Mouse (Mus musculus) CH12F3 (cell line): ENCODE measurements around the gene Rps26.

Source experiments
- in situ Hi-C: fragments of 300-500 bp; cut with MboI; formaldehyde crosslinking; loops from 2 replicates; pipeline ENCODE4 v1.14.3; 2020; ENCODE audit warnings: low sequenced_read_pairs

The Rps26 gene

DNA sequence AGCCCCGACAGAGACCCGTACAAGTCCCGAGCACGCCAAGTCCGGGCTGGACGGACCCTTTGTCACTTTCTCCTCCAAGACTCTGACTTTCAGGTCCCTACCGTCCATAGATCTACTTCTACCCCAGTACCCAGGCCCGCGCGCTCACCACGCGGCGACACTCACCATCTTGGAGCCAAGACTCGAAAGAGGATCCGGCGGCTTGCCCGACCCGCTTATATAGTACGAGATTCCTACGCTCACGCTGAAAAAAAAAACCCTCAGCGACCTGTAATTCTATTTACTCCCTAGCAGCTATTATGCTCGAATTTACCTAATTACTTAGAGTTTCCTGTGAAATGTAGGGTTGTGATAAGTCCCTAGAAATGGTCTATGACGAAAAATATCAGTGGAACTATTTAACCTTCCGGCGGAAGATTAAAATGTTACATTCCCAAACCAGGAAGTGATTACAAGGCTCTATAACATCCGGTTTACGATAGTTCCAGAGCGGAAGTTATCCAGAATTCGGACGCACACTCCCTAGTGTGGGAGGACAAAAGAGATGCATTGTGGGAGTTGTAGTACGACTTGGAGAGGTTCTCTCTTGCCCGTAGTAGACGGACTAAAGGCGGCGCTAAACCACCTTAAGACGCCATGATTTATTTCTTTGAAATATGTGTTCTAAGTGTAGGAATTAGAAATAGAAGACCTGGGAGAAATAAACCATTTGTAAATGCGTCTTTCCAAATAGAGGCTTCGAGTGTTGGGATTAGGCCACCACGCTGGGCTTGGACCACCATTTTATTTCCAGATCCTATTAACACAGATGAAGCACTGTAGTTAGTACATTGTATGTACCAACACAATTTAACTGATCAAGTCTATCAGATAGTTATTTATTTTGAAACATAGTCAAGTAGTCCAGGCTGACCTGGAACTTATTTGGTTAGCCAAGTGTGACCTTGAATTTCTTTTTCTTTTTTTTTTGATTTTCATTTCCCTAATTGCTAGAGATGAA is at the start of gene Rps26:
Gene Rps26 (minus strand): TSS at position 437 of the 1,000 bp plus-strand sequence.
- in situ Hi-C loops, result no loop called here

DNA sequence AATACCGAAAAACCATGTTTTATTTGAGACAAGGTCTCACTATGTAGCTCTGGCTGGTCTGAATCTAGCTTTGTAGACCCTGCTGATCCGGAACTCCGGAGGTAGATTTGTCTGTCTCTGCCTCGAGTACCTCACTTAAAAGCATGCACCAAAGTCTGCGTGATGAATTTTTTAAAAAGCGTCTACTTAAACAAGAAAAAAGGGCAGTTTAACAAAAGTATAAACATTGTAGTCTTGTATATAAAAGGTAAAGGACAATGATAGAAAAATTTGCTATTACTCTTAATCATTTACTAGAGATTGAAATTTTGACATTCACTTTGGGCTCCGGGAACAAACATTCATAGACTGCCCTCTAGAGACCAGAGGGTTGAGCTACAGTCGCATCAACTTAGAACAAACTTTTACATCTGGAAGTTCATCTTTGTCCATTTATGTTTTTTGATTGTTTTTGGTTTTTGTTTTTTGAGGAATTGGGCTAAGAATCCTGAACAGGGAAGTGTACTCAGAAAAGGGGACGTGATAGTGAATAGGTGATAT is 48.0 kb upstream of the Rps26 start:
- in situ Hi-C loops, result loop anchor here (5.0 kb wide), 1 partner anchor 57 kb away; no protein-coding TSS in a partner anchor

DNA sequence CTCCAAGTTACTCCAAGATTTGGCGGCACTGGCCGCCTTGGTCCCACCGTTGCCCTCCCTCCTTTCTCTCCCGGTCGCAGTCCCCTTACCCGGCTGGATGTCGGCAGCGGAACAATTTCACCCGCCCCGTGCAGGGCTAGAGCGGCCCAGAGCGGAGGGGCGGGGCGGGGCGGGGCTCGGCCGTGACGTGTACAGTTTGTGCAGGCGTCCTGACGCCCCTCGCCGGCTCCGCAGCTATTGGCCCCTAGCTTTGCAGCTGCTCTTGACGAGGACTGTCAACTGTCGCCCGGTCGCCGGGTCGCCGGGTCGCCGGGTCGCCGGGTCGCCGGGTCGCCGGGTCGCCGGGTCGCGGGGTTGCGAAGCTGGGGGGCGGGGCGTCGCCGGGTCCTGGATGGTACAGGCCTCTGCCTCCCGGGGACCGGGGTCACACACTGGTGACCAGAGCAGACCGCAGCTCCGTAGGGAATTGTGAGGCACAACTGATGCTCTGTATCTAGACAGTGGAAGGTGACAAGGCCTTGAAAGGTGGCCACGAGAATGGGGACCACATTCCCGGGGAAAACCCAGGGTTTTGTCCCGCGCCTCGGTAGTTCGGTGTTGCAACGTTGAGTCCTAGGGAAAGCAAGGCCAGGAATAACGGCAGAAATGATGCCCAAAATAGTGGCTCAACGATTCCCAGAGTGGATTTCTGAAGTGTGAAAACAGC is 47.4 kb upstream of the Rps26 start, which contains the start of gene Suox:
Gene Suox (minus strand): TSS at position 311 of the 706 bp plus-strand sequence.
- in situ Hi-C loops, result loop anchor here (5.0 kb wide), 1 partner anchor 57 kb away; no protein-coding TSS in a partner anchor

DNA sequence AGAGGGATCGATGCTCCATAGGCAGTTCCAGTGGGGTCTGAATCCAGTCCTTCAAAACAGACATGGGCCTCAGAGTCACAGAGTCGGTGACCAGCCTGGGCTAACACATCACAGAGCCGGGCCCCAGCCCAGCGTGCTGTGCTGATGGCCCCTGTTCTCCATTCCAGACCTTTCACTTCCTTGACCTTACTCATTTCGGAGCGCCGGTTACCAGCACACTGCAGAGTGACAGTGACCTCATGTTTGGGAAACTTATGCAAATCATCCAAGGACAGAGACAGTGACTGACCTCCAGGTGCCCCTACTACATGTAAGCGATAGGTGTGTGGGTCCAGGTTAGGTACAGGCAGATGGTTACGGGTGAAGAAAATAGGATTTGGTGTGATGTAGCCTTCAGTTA is 44.6 kb upstream of the Rps26 start:
- in situ Hi-C loops, result loop anchor here (5.0 kb wide), 1 partner anchor 54 kb away; no protein-coding TSS in a partner anchor

DNA sequence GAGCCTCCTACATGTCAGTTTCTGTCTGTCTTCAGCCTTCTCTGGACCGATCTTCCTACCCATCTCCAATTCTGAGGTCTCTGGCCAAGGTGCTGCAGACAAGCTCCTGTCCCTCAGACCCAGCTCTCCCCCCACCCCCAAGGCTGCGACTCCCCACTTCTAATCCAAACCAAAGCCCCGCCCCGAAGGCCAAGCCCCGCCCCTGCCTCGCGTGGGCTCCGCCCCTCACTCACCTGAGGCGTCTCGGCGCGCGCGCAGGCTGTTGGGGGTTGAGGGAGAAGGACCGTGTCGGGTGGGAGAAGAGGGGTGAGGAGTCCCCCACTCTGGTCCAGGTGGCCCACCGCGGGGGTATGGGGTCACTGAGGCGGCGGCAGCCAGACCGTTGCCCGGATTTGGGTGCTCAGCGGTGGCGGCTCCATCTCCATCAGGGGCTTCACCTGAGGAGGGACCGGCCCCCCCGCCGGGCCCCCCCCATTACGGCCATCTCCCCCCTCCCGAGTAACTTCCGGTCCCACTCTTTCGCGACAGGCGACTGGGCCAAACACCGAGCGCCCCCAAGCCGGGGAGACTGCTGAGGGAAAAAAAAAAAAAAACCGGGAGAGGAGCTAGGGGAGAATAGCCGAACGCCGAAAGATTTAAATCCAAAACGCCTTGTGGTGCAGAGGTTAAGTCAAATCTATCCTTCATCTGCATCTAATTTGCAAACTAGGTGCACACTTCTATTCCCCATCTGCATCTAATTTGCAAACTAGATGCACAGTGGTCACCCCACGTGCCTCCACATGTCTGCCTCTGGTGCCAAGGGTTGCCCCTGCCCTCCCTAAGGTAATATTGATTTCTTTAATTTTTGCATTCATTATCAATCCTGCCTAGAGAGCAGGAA is 42.5 kb upstream of the Rps26 start:
- in situ Hi-C loops, result no loop called here

DNA sequence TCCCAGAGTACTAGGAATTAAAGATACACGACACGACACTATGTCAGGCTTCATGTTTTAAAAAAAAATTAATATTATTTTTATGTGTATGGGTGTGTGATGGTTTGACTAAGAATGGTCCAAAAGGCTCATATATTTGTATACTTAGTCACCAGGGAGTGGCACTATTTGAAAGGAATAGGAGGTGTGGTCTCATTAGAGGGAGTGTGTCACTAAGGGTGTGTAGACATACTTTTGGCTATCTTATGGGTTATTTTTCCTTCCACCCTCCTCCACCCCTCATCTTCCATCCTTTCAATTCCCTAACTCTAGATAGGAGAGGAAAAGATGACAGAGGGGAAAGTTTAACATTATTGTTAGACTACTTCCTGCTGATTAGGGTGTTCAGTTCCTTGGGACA is 39.3 kb upstream of the Rps26 start:
- in situ Hi-C loops, result no loop called here

DNA sequence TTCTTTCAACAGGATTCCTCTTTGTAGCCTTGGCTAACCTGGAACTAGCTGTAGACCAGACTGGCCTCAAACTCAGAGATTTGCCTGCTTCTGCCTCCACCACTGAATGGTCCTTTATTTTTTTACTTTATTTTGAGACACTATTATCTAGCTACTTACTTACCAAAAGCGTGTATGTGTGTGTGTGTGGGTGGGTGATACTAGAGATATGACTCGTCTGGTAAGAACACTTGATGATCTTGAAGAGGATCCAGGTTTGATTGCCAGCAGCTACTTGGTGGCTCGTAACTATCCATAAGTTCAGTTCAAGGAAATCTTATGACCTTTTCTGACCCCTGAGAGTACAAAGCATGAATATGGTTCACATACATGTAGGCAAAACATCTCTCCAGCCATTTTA is 38.8 kb upstream of the Rps26 start:
- in situ Hi-C loops, result no loop called here

DNA sequence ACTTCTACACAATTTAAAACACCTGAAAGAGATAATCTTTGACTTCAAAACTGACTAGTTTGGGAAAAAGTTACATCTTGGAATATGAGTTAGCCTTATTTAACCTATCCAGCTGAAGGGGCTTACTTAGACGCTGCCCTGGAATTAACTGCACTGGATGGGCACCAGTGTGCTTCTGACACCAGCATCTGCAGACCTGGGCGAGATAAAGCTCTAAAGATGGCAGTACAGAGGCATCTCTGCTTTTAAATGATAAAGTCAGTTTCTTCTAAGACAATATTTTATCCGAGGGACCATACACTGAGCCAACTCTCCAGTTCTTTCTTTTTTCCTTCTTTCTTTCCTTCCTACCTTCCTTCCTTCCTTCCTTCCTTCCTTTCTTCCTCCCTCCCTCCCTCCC is 38.3 kb upstream of the Rps26 start:
- in situ Hi-C loops, result no loop called here

DNA sequence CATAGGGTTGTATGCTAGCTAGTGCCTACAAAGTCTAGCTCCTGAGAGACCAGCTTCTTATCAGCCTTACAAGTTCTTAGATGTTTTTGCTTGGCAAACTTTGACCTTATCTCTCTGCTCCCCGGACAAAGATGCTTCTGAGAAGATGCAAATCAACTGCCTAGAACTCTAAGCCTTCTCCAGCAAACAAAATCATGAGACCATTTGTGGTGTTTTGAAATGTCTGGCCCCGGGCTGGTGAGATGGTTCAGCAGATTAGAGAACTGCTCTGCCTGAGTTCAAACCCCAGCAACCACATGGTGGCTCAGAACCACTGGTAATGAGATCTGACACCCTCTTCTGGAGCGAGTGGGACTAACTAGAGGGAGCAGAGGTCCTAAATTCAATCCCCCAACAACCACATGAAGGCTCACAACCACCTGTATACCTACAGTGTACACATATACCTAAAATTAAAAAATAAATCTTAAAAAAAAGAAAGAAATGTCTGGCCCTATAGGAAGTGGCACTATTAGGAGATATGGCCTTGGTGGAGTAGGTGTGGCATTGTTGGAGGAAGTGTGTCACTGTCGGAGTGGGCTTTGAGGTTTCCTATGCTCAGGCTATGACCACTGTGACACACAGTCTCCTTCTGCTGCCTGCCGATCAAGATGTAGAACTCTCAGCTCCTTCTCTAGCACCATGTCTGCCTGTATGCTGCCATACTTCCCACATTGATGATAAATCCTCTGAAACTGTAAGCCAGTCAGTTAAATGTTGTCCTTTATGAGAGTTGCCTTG is 37.1 kb upstream of the Rps26 start:
- in situ Hi-C loops, result no loop called here

DNA sequence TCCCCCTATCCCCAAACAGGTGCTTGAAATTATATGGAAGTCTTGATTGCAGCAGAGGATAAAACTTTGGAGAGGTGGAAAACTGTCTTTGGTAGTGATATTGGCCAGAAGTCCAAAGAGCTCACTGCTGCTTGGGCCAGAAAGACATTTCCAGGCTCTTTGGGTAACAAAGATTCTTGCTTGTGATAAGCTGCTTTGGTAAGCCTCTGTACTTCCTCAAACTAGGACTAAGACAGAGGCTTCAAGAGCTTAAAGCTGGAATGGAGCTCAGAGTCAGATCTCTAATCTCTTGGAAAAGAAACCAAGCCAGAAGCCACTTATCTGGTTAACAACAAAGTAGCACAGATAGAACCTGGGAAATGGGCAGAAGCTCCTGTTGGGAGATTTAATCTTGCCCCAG is 35.9 kb upstream of the Rps26 start:
- in situ Hi-C loops, result no loop called here

DNA sequence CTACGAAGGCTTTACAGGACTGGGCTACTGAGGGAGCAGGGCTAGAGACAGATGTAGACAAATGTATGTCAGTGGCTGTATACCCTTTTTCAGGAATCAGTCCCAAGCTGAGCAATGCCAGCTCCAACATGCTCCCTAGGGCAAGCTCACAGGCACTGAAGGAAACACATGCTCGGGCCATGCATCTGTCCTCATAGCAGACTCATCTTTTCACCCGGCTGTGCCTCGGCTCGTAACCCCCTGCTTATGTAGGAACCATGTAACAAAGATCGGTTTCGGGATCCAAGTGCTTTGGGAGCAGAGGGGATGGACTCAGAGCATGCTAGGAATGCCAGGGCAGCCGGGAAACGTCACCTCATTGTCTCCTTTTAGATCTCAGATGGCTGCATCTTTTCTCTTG is 32.9 kb upstream of the Rps26 start:
- in situ Hi-C loops, result no loop called here

DNA sequence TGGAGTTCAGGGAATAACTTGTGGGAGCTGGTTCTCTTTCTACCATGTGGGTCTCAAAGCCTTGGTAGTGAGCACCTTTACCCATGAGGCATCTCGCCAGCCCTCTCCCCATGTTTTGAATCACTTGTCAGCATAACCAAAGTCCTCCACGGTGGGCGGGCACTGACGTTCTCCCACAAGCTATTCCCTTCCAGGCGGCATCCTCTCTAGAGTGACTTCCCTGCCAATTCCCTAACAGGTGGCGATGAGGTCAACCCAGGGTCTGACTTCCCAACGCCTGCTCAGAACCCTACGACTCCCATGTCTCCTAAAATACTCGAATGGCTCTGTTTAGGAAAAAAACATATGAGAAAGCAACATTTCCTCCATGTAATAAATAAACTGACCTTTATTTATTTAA is 31.3 kb upstream of the Rps26 start:
- in situ Hi-C loops, result no loop called here

DNA sequence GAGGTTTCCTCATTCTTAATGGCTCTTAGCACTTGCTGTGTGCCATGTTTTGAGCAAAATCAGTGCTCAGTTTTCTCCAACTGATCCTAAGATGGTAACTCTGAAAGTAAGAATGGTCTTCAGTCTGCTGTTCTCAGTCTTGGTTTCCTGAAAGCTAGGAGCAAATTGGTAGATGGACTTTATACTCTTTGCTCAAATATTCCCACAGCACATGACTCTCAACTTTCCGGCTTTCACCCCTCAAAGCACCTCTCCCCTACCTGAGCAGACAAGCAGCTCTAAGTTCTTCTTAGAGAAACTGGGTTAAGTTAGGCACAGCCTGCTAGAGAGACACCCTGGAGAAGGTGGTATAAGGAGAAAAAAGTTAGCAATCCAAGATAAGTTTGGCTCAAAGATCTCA is 30.2 kb upstream of the Rps26 start:
- in situ Hi-C loops, result no loop called here

DNA sequence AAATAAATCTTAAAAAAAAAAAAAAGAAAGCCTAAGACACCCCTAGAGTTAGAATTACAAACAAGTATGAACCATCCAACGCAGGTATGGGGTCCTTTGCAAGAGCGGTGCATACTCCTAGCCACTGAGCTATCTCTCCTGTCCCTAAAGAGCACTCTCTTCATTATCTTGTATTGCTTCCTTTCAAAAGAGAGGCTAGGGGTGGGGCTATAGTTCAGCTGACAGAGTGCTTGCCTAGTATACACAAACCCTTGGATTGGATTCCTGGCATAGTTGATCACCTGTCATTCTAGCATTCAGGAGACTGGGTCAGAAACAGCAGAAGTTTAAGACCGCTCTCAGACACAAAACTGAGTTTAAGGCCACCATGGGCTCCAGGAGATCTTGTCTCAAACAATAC is 28.7 kb upstream of the Rps26 start:
- in situ Hi-C loops, result no loop called here

DNA sequence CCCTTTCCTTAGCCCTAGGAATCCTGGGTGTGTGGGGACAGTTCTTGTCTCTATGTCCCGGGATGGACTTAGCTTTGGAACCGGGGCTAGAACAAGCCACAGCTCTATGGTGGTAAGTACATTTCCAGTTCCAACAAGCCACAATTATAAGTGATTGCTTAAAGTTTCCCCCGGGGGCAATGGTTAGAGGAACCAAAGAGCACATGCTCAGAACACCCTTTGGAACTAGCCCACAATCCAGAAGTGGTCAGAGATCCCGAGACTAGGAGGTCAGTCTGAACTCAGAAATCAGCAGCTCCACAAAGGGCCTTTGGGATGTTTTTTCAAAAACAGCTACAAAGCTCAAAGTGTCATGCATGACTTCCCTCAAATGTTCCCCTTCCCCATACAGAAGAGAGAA is 27.3 kb upstream of the Rps26 start:
- in situ Hi-C loops, result no loop called here

DNA sequence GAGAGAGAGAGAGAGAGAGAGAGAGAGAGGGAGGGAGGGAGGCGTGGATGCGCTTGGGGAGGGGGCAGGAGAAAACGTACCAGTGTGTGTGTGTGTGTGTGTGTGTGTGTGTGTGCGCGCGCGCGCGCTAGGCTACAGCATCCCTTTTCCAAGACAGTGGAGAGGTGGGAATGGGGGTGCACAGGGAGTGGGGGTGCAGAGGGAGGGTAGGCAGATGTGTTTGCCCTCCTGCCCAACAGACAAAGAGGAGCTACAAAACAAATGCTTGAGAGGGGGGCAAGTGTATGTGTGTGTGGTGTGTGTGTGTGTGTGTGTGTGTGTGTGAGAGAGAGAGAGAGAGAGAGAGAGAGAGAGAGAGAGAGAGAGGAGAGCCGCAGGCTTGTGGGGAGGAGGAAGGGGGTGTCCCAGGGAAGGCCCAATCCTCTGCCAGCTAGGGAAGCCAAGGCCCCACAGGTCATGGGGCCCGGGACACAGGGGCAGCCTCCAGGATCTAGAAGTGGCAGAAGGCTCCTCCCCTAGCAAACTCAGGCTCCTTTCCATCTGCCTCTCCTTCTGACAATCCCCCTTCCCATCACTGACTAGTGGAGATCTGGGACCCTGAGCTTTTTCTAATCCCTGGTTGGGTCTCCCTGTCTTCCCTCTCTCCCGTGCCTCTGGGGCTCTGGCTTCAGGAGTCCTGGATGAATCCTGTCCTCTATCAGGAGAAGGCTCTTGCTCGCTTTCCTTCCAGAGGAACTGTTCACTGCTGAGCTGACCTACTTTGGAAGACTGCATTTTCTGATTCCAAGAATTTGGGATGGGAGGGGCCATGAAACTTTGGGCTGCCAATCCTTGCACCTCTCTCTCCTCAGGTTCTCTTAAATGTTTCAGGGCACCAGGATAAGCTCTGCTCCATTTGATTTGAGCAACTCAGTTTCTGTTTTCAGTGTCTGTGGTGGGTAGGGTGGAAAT is 19.9 kb upstream of the Rps26 start:
- in situ Hi-C loops, result no loop called here

DNA sequence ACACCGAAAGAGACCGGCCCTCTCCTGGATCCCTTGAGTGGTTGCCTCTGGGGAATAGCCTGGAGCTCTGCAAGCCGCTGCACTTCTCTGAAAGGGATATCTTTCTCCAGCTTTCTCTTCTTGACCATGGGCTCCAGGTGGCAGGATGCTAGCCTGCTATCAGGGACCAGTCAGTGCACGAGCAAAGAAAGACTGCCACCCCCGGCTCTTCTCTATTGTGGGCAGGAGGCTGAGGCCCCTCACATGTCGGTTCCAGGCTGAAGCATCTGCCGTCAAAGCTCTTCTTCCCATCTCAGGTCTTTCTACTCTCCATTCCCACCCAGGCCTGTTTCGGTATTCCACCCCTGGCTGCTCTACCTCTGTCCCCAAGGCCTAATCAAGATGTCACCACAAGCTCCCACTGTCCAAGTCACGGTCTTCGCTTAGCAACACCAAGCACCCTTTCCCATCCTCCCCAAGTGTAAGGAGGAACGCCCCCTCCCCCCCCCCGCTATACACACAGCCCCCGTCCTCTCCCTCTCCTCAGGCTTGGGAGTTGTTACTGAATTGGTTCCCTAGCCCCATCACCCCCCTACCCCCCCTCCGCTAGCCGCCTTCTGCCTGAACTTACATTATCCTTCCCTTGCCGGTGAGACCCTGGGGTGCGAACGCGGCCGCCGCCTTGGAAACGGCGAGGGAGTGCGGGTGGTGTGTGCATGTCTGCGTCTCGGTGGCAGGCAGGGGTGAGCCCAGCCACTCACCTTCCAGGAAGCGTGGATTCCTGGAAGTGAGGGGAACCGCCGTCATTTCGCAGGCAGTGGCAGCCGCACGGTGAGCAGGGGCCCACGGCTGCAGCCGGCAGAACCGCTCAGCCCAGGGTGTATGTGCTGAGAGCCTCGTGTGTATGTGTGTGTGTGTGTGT is 18.8 kb upstream of the Rps26 start, which contains the start of gene Ikzf4:
Gene Ikzf4 (minus strand): TSS at position 881 of the 901 bp plus-strand sequence.
- in situ Hi-C loops, result no loop called here
